Mouse (Mus musculus) E14TG2a.4 (cell line): ENCODE measurements at regions not wholly inside any gene's neighbourhood (a gene's known extent, or its start where the extent isn't known, plus 50 kb on each side); places are given as distances from the start of the nearest gene placed in this dataset.

ENCODE experiments used
- CTCF ChIP-seq: conservative IDR thresholded peaks from 2 replicates; pipeline ENCODE4 v1.5.1; 2014; ENCODE audit warnings: low read length
- NANOG ChIP-seq: IDR thresholded peaks from 2 replicates; pipeline ENCODE4 v1.6.1; 2014; ENCODE audit warnings: borderline replicate concordance, low read length, mixed read lengths

DNA sequence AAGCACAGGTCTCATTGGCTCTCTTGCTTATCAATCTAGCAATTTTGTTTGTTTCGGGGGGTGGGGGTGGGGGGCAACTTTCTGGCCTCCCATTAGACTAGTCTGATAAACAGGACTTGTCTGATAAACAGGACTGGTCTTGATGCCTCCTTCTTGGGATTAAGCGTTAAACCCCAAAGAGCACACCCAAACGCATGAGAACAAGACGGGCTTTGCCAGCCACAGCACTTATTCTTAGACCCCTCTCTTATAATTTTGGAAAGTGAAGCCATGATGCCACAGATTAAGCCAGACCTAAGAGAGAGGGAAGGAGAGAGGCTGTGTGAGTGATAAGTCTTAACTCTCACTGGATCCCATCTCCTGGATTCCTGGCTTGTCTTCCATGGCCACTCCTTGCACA lies 63.5 kb upstream of the Zfp366 start:
- TF ChIP-seq CTCF: no peak
- TF ChIP-seq NANOG: no peak
